Mouse (Mus musculus): ENCODE data around the gene Hoxc13. TPM values are rescaled to one million over a fixed set of nuclear protein-coding genes. Genes with fewer than 3 reads are reported as not detected.

The Hoxc13 gene
- polyA plus RNA-seq (2015; fragmentation: Nextera tagmentation; extraction: Ambion mirVana) = not detected in 2 replicates

DNA sequence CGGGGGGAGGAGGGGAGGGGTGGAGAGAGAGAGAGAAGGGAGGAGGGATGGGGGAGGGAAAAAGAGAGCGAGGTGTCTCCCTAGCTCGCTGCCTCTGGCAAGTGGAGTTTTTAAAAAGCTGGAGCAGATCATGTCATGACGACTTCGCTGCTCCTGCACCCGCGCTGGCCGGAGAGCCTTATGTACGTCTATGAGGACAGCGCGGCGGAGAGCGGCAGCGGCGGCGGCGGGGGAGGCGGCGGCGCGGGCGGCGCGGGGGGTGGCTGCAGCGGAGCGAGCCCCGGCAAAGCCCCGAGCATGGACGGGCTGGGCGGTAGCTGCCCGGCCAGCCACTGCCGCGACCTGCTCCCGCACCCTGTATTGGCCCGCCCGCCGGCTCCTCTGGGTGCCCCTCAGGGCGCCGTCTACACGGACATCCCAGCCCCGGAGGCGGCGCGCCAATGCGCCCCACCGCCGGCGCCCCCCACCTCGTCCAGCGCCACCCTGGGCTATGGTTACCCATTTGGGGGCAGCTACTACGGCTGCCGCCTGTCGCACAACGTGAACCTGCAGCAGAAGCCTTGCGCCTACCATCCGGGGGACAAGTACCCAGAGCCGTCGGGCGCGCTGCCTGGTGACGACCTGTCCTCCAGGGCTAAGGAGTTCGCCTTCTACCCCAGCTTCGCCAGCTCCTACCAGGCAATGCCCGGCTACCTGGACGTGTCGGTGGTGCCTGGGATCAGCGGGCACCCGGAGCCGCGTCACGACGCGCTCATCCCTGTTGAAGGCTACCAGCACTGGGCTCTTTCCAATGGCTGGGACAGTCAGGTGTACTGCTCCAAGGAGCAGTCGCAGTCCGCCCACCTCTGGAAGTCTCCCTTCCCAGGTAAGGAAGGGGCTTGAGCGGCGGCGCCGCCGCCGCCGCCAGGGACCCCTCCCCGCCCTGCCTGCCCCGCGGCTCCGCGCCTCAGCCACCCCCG is at the start of gene Hoxc13:
TSS of gene Hoxc13 (plus strand) at position 51 of the 959 bp plus-strand sequence.
- ATAC-seq = peak; percentile 36
- peak within 1 kb of the TSS; percentile 29 for H3K4me3 ChIP-seq (ENCODE audit: low read length)

GRCm38 (mm10) chr15:102885803-102886202 is 35.1 kb upstream of the Hoxc13 start:
- Histone ChIP-seq H3K9me3 (ENCODE audit: control insufficient read depth, low read length) (no peaks in the 10 kb centered on the region), H3K4me2 (ENCODE audit: low read depth, low read length) (no peak overlapping the region), H3K27ac (ENCODE audit: low read length) (no peak overlapping the region), H3K4me1 (ENCODE audit: control insufficient read depth, insufficient read depth, low read length) (no peaks in the 10 kb centered on the region), H3K4me3 (ENCODE audit: low read length) (no peak overlapping the region), H3K9ac (ENCODE audit: low read depth, low read length) (no peak overlapping the region), H3K36me3 (ENCODE audit: control insufficient read depth, insufficient read depth, low read length) (no peaks in the 10 kb centered on the region), H3K27me3 (replicated peaks; ENCODE audit: control insufficient read depth, insufficient read depth, low read length) (no peaks in the 10 kb centered on the region)
- 42% methylated on average over 1 of the region's 1 CpGs for WGBS
- no peak for ATAC-seq

More for the DNA sequence above, at the start of gene Hoxc13:
- no peaks in the 10 kb centered on the region for H3K9me3 ChIP-seq (ENCODE audit: control insufficient read depth, low read length)
- H3K9ac ChIP-seq (ENCODE audit: low read depth, low read length) = no peak within 1 kb of the TSS
- WGBS = 1% methylated on average over 63 of the region's 88 CpGs
- no peaks in the 10 kb centered on the region for H3K36me3 ChIP-seq (ENCODE audit: control insufficient read depth, insufficient read depth, low read length)
- H3K4me2 ChIP-seq (ENCODE audit: low read depth, low read length) = peak within 1 kb of the TSS; percentile 38
- no peak within 1 kb of the TSS for H3K27ac ChIP-seq (ENCODE audit: low read length)
- 0 out of 2 replicates have a peak, but pooled peaks cover 4% of the 10 kb centered on the region for H3K4me1 ChIP-seq (ENCODE audit: control insufficient read depth, insufficient read depth, low read length)
- H3K27me3 ChIP-seq (replicated peaks; ENCODE audit: control insufficient read depth, insufficient read depth, low read length) = peaks cover 90% of the 10 kb centered on the region

DNA sequence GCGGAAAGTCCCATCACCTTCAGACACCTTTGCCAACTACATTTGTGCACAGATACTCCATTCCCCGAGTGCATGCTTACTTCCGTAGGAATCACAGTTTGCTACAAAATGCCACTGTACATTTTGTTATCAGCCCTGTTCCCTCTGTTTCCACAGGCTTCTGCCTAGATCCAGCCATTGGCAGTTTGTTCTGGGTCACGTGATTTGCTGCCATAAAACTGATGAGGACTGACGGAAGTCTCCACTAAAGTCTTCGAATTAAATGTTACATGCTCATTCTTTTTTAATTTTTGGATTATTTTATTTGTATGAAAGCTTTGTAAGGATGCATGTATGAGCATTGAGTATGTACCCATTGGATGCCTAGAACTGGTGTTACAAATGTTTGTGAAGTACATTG is 25.8 kb upstream of the Hoxc13 start:
- H3K4me1 ChIP-seq (ENCODE audit: control insufficient read depth, insufficient read depth, low read length) = no peaks in the 10 kb centered on the region
- ATAC-seq = no peak
- H3K27ac ChIP-seq (ENCODE audit: low read length) = no peak overlapping the region
- H3K4me2 ChIP-seq (ENCODE audit: low read depth, low read length) = no peak overlapping the region
- H3K36me3 ChIP-seq (ENCODE audit: control insufficient read depth, insufficient read depth, low read length) = no peaks in the 10 kb centered on the region
- H3K27me3 ChIP-seq (replicated peaks; ENCODE audit: control insufficient read depth, insufficient read depth, low read length) = peaks cover 10% of the 10 kb centered on the region; the same call in 1 of the 2 replicates
- no peak overlapping the region for H3K4me3 ChIP-seq (ENCODE audit: low read length)
- H3K9me3 ChIP-seq (ENCODE audit: control insufficient read depth, low read length) = no peaks in the 10 kb centered on the region
- 73% methylated on average over 6 of the region's 6 CpGs for WGBS
- no peak overlapping the region for H3K9ac ChIP-seq (ENCODE audit: low read depth, low read length)

GRCm38 (mm10) chr15:102904946-102905345 is 16.0 kb upstream of the Hoxc13 start:
- Histone ChIP-seq H3K36me3 (ENCODE audit: control insufficient read depth, insufficient read depth, low read length) (no peaks in the 10 kb centered on the region), H3K4me2 (ENCODE audit: low read depth, low read length) (no peak overlapping the region), H3K9ac (ENCODE audit: low read depth, low read length) (no peak overlapping the region), H3K27ac (ENCODE audit: low read length) (no peak overlapping the region), H3K4me1 (ENCODE audit: control insufficient read depth, insufficient read depth, low read length) (no peaks in the 10 kb centered on the region), H3K4me3 (ENCODE audit: low read length) (no peak overlapping the region), H3K9me3 (ENCODE audit: control insufficient read depth, low read length) (no peaks in the 10 kb centered on the region), H3K27me3 (replicated peaks; ENCODE audit: control insufficient read depth, insufficient read depth, low read length) (peaks cover 51% of the 10 kb centered on the region)
- no peak for ATAC-seq
- WGBS = 38% methylated on average over 1 of the region's 1 CpGs

DNA sequence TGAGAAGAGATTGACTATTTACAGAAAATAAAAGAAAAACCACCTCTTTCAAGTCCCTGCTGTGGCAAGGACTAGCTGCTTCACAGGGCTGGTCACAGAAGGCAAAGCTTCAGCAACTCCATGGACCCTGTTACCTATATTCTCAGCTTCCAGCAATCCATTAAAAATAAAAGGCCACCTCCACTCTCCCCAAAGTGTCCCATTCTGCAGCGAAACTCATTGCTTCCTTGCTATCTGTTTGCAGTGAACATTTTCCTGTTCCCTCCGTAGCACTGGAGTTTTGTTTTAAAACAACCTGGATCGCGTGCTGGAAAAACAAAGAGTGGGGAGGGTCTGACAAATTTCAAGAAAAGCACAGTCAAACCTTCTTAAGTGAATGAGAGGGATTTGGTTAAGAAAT is 11.4 kb upstream of the Hoxc13 start:
- no peak for ATAC-seq

DNA sequence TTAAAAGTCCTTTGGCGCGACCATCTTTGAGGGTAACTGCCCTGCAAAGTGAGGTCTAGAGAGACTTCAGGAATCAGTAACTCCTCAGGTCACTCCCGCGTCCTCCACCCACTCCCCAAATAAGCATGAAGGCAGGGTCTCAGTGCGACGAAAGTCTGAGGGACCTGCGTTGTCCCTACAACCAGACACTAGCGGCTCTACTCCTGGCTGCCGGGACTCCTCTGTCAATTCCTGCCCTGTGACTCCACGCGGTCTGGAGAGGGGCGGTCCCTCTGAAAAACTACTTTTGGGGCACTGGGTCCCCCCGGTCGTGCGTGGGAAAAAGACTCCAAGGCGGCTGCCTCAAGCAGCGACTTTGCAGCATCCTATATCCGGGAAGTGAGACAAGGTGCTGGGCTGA is 10.9 kb upstream of the Hoxc13 start:
- ATAC-seq = no peak

More for the DNA sequence above, 11.4 kb upstream of the Hoxc13 start:
- H3K27me3 ChIP-seq (replicated peaks; ENCODE audit: control insufficient read depth, insufficient read depth, low read length) = peaks cover 75% of the 10 kb centered on the region
- no peak overlapping the region for H3K4me3 ChIP-seq (ENCODE audit: low read length)
- H3K9me3 ChIP-seq (ENCODE audit: control insufficient read depth, low read length) = no peaks in the 10 kb centered on the region
- H3K4me2 ChIP-seq (ENCODE audit: low read depth, low read length) = no peak overlapping the region
- H3K36me3 ChIP-seq (ENCODE audit: control insufficient read depth, insufficient read depth, low read length) = no peaks in the 10 kb centered on the region
- H3K4me1 ChIP-seq (ENCODE audit: control insufficient read depth, insufficient read depth, low read length) = no peaks in the 10 kb centered on the region
- no peak overlapping the region for H3K9ac ChIP-seq (ENCODE audit: low read depth, low read length)
- no peak overlapping the region for H3K27ac ChIP-seq (ENCODE audit: low read length)
- under 1% methylated on average over 4 of the region's 4 CpGs for WGBS

GRCm38 (mm10) chr15:102910496-102911095 is 10.3 kb upstream of the Hoxc13 start:
- no peak for ATAC-seq
- no peak overlapping the region for H3K9ac ChIP-seq (ENCODE audit: low read depth, low read length)
- no peak overlapping the region for H3K4me3 ChIP-seq (ENCODE audit: low read length)
- no peaks in the 10 kb centered on the region for H3K9me3 ChIP-seq (ENCODE audit: control insufficient read depth, low read length)
- H3K27me3 ChIP-seq (replicated peaks; ENCODE audit: control insufficient read depth, insufficient read depth, low read length) = peaks cover 70% of the 10 kb centered on the region
- no peaks in the 10 kb centered on the region for H3K36me3 ChIP-seq (ENCODE audit: control insufficient read depth, insufficient read depth, low read length)
- no peak overlapping the region for H3K4me2 ChIP-seq (ENCODE audit: low read depth, low read length)
- H3K4me1 ChIP-seq (ENCODE audit: control insufficient read depth, insufficient read depth, low read length) = no peaks in the 10 kb centered on the region
- no peak overlapping the region for H3K27ac ChIP-seq (ENCODE audit: low read length)
- 2% methylated on average over 22 of the region's 22 CpGs for whole genome bisulfite sequencing

More for the DNA sequence above, 10.9 kb upstream of the Hoxc13 start:
- no peak overlapping the region for H3K4me2 ChIP-seq (ENCODE audit: low read depth, low read length)
- H3K4me1 ChIP-seq (ENCODE audit: control insufficient read depth, insufficient read depth, low read length) = no peaks in the 10 kb centered on the region
- H3K9me3 ChIP-seq (ENCODE audit: control insufficient read depth, low read length) = no peaks in the 10 kb centered on the region
- H3K36me3 ChIP-seq (ENCODE audit: control insufficient read depth, insufficient read depth, low read length) = no peaks in the 10 kb centered on the region
- H3K27me3 ChIP-seq (replicated peaks; ENCODE audit: control insufficient read depth, insufficient read depth, low read length) = peaks cover 73% of the 10 kb centered on the region
- under 1% methylated on average over 18 of the region's 18 CpGs for WGBS
- H3K27ac ChIP-seq (ENCODE audit: low read length) = no peak overlapping the region
- H3K4me3 ChIP-seq (ENCODE audit: low read length) = no peak overlapping the region
- no peak overlapping the region for H3K9ac ChIP-seq (ENCODE audit: low read depth, low read length)

GRCm38 (mm10) chr15:102913038-102913585 is 7.8 kb upstream of the Hoxc13 start:
- peaks cover 81% of the 10 kb centered on the region for H3K27me3 ChIP-seq (replicated peaks; ENCODE audit: control insufficient read depth, insufficient read depth, low read length)
- under 1% methylated on average over 19 of the region's 19 CpGs for WGBS
- no peaks in the 10 kb centered on the region for H3K9me3 ChIP-seq (ENCODE audit: control insufficient read depth, low read length)

DNA sequence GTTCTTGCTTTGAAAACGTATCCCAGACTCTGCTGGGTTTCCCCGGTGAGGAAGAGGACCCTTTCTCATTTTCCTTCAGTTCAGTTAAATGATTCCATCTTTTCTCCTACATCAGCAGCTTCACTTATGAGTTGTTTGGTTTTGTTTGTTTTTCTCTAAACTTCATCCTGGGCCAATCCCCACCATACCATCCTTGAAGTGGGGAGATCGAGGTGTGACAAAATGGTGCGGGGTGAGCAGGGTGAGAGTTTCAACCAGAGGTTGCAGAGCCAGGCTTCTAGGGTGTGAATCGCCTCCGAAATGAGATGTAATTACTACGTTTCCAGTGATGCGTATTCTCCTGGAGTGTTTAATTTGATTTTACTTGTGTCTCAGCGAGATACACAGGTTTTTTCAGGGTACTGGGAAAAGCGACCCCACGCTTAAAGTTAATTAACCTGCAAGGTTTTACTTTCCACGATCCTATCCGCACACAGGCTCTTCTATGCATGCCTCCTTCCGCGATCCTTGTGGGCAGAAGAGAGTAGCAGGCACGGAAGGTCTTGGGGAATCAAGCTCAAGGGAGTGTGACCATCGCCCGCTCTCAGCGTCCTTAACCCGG is 2.8 kb upstream of the Hoxc13 start:
- H3K27ac ChIP-seq (ENCODE audit: low read length) = no peak overlapping the region
- H3K4me1 ChIP-seq (ENCODE audit: control insufficient read depth, insufficient read depth, low read length) = 0 out of 2 replicates have a peak, but pooled peaks cover 4% of the 10 kb centered on the region
- no peaks in the 10 kb centered on the region for H3K9me3 ChIP-seq (ENCODE audit: control insufficient read depth, low read length)
- peaks cover 87% of the 10 kb centered on the region for H3K27me3 ChIP-seq (replicated peaks; ENCODE audit: control insufficient read depth, insufficient read depth, low read length)
- no peak overlapping the region for H3K9ac ChIP-seq (ENCODE audit: low read depth, low read length)
- ATAC-seq = no peak
- no peak overlapping the region for H3K4me2 ChIP-seq (ENCODE audit: low read depth, low read length)
- 2% methylated on average over 20 of the region's 20 CpGs for WGBS
- no peaks in the 10 kb centered on the region for H3K36me3 ChIP-seq (ENCODE audit: control insufficient read depth, insufficient read depth, low read length)
- no peak overlapping the region for H3K4me3 ChIP-seq (ENCODE audit: low read length)

More at GRCm38 (mm10) chr15:102913038-102913585, 7.8 kb upstream of the Hoxc13 start:
- Histone ChIP-seq H3K4me1 (ENCODE audit: control insufficient read depth, insufficient read depth, low read length) (no peaks in the 10 kb centered on the region), H3K4me3 (ENCODE audit: low read length) (no peak overlapping the region), H3K4me2 (ENCODE audit: low read depth, low read length) (no peak overlapping the region), H3K27ac (ENCODE audit: low read length) (no peak overlapping the region), H3K9ac (ENCODE audit: low read depth, low read length) (no peak overlapping the region), H3K36me3 (ENCODE audit: control insufficient read depth, insufficient read depth, low read length) (no peaks in the 10 kb centered on the region)
- no peak for ATAC-seq
